Mouse (Mus musculus) brain, embryonic 18.5 days (tissue): ENCODE measurements at regions not wholly inside any gene's neighbourhood (a gene's known extent, or its start where the extent isn't known, plus 50 kb on each side); places are given as distances from the start of the nearest gene placed in this dataset.

Source experiments
- DNase-seq: peaks from one replicate; pipeline ENCODE4 v3.0.0-alpha.2; 2012; ENCODE audit warnings: low read depth, low spot score

DNA sequence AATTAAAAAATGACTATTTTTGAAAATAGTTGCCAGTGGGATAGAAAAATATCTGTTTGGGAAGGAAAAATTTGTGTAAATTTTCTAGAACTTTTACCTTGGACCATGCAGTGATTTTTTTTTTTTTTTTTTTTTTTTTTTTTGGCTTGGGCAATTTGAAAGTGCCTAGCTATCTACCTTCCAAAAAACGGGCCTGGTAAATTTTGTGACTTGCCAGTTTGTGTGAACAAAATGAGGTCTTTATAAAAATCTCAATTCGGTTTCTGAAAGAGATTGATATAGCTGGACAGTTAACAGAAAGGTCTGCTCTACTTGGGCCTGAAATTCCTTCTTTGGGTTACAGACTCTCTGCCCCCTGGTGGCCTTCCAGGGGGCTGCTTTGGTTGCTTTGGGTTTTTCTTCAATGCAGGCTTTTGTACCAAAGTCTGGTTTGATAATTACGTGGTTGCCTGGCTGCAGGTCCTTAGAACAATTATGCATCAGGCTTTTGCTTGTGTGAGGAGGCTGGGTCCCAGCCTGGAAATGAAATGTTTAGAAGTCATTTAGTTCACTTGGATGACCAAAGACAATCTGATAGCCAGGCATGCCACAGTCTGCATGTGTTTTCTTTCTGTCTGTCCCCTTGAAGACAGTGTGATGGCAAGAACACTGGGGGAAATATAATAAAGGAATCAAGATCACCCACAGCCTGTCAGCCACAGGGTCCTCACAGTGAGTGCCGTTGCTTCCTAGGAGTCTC is 75.6 kb upstream of the Jazf1 start:
- peak; percentile 28 for DNase-seq

DNA sequence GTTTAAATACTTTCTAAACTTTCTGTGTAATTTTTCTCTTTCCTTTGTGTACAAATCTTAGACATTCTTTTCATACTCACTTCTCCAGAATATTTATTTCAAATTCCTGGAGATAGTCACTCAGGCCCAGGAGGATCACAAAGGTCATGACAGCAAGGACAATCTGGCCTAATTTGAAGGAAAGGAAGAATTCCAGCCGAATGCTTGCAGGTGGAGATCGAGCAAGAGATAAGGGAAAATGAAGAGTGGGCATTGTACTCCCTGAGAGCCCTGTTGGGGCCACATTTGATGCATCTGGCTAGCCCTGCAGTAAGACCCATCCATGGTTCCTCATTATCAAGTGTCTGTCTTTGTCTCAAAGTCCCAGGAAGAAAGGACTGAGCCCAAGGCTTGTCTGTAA is 66.0 kb upstream of the Jazf1 start:
- DNase-seq = no peak

DNA sequence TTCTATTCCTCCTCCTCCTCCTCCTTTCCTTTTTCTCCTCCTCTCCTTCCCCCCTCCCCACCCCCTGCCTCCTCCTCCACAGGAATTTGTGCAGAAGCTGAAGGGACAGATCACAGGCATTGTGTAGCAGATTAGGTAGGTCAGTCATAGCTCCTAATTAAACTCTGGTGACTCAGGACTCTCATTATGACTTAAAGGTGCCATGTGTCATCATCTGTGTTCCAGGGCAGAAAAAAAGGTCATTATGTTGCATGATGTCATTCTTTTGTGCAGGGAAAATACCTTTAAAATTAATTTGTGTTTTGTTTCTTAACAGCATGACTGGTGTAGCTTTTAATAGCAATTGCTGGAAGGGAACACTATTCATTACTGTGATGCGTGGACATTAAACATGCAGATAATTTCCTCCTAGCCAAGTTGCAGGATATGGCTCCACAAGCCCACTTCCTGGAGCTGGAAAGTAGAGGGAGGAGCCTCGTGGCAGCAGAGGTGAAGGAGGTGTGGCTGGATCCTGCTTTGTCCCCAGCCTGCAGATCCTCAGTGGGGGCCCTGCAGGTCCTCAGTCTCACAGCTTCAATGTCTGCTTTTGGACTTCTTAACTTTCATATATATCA is 62.4 kb upstream of the Jazf1 start:
- DNase-seq = no peak

DNA sequence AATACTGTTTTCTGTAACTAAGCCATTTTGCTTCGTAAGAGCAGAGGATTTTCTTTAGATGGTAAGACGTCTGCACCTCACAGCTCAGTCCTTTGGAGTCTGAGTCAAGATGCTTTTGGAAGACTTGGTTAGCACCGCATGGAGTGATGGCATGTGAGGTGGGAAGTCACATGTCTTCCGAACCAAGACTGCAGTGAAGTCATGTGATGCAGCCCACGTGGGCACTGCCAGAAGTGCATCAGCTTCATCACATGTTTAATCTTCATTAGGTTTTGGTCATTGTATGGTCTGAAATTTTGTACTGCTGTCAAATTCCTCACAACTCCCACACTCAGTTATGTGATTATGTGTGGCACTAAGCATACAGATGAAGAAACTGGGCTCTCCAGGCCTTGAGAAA is 58.3 kb upstream of the Jazf1 start:
- no peak for DNase-seq

DNA sequence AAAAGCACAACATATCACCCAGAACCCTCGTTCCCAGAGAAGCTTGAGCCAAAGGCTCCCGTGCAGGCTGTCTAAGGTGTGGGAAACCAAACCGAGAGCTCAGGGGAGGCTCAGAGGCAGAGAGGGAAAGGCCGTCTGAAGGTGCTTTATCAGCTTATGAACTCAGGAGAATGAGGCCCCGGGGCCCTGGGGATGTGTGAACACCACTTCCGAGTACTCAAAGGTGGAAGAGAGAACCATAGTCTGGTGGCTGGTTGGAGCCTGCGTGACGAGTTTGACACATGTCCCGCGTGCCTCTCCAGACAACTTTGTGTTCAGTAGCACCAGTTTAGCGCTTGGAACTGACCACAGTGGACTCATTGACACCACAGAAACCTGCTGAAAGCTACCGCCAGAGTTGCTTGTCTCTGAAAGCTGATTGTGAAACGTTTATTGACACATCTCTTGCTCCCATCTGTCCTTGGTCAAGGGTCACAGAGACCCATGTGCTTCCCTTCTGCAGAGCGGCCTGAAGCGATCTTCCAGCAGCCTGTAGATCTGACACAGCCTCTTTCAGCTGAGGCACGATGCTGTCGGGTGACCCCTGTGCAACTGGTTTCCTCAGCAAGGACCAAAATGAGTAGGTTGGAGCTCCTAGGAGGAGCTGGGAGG is 56.5 kb upstream of the Jazf1 start:
- DNase-seq = no peak

DNA sequence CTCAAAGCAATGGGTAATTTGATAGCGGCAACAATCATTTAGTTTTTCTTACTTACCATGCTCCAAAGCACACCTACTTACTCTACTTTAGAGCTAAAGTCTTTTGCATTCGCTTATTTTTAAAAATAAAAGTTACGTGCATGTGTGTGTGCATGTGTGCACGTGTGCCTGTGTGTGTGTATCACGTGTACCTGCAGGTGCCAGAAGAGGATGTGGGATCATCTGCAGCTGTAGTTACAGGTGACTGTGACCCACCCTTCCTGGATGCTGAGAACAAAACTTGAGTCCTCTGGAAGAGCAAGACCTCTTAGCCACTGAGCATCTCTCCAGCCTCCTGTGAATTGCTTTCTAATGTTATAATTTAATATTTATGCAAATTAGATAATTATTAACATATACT is 52.0 kb upstream of the Jazf1 start:
- no peak for DNase-seq
